Mouse (Mus musculus): ENCODE results near the gene Zdhhc21. TPM values are rescaled to one million over a fixed set of nuclear protein-coding genes. Genes with fewer than 3 reads are reported as not detected.

Zdhhc21 gene
- total RNA-seq, 2 experiments from 2014 or later, result 10.9 to 13.9 TPM

GRCm38 (mm10) chr4:82858431-82859010 is 1.2 kb downstream of the Zdhhc21 start:
- no peak for DNase-seq
- intact Hi-C loops (cut with DNase I), result loop anchor here (5.0 kb wide), 1 partner anchor 74 kb away; no protein-coding TSS in a partner anchor

GRCm38 (mm10) chr4:82856986-82857385 is 2.8 kb downstream of the Zdhhc21 start:
- DNase-seq, result no peak
- Histone ChIP-seq H3K4me3 (no peak overlapping the region), H3K27ac (no peak overlapping the region)
- TF ChIP-seq CTCF (IDR thresholded peaks at IDR 0.05), result no peak
- intact Hi-C loops (cut with DNase I), result loop anchor here (5.0 kb wide), 1 partner anchor 75 kb away; no protein-coding TSS in a partner anchor

More at GRCm38 (mm10) chr4:82858431-82859010, 1.2 kb downstream of the Zdhhc21 start:
- peak overlapping the region; percentile 95 for H3K4me3 ChIP-seq
- no peak for TF ChIP-seq CTCF (IDR thresholded peaks at IDR 0.05)
- peak overlapping the region; percentile 78 for H3K27ac ChIP-seq

GRCm38 (mm10) chr4:82853809-82854208 is 5.9 kb downstream of the Zdhhc21 start:
- Histone ChIP-seq H3K4me3 (no peak overlapping the region), H3K27ac (no peak overlapping the region)
- DNase-seq, result no peak
- intact Hi-C loops (cut with DNase I), result no loop called here
- no peak for TF ChIP-seq CTCF (IDR thresholded peaks at IDR 0.05)

- DNase-seq, result no peak
- TF ChIP-seq CTCF (IDR thresholded peaks at IDR 0.05), result no peak
- intact Hi-C loops (cut with DNase I), result no loop called here
- Histone ChIP-seq H3K4me3 (no peak overlapping the region), H3K27ac (no peak overlapping the region)
These were observed 11.1 kb downstream of the Zdhhc21 start for GRCm38 (mm10) chr4:82848552-82849234.

GRCm38 (mm10) chr4:82837526-82838240 is 22.1 kb downstream of the Zdhhc21 start:
- TF ChIP-seq CTCF (IDR thresholded peaks at IDR 0.05), result peak; percentile 46
- intact Hi-C loops (cut with DNase I), result loop anchor here (5.0 kb wide), 1 partner anchor 195 kb away; no protein-coding TSS in a partner anchor
- Histone ChIP-seq H3K27ac (no peak overlapping the region), H3K4me3 (no peak overlapping the region)
- no peak for DNase-seq

- H3K27ac ChIP-seq, result no peak overlapping the region
- intact Hi-C loops (cut with DNase I), result no loop called here
- no peak for TF ChIP-seq CTCF (IDR thresholded peaks at IDR 0.05)
- no peak overlapping the region for H3K4me3 ChIP-seq
- no peak for DNase-seq
These were observed 28.6 kb downstream of the Zdhhc21 start for GRCm38 (mm10) chr4:82831155-82831554.

- peak; percentile 45 for TF ChIP-seq CTCF (IDR thresholded peaks at IDR 0.05)
- H3K4me3 ChIP-seq, result no peak overlapping the region
- H3K27ac ChIP-seq, result no peak overlapping the region
- intact Hi-C loops (cut with DNase I), result no loop called here
- no peak for DNase-seq
These were observed 30.3 kb downstream of the Zdhhc21 start for GRCm38 (mm10) chr4:82829429-82829828.

- no peak overlapping the region for H3K27ac ChIP-seq
- intact Hi-C loops (cut with DNase I), result no loop called here
- no peak overlapping the region for H3K4me3 ChIP-seq
- TF ChIP-seq CTCF (IDR thresholded peaks at IDR 0.05), result no peak
- DNase-seq, result no peak
These were observed 32.8 kb downstream of the Zdhhc21 start for GRCm38 (mm10) chr4:82827001-82827400.

GRCm38 (mm10) chr4:82817833-82818232 is 41.9 kb downstream of the Zdhhc21 start:
- no peak for DNase-seq
- intact Hi-C loops (cut with DNase I), result no loop called here
- TF ChIP-seq CTCF (IDR thresholded peaks at IDR 0.05), result no peak
- no peak overlapping the region for H3K27ac ChIP-seq
- H3K4me3 ChIP-seq, result no peak overlapping the region

GRCm38 (mm10) chr4:82816351-82816750 is 43.4 kb downstream of the Zdhhc21 start:
- no peak for TF ChIP-seq CTCF (IDR thresholded peaks at IDR 0.05)
- no peak overlapping the region for H3K4me3 ChIP-seq
- no peak overlapping the region for H3K27ac ChIP-seq
- DNase-seq, result no peak
- intact Hi-C loops (cut with DNase I), result no loop called here

GRCm38 (mm10) chr4:82815296-82815695 is 44.5 kb downstream of the Zdhhc21 start:
- Histone ChIP-seq H3K27ac (peak overlapping the region; percentile 57; the same call in 1 of the 2 replicates), H3K4me3 (no peak overlapping the region)
- no peak for TF ChIP-seq CTCF (IDR thresholded peaks at IDR 0.05)
- intact Hi-C loops (cut with DNase I), result no loop called here
- peak; percentile 52 for DNase-seq

- Histone ChIP-seq H3K4me3 (no peak overlapping the region), H3K27ac (no peak overlapping the region)
- no peak for TF ChIP-seq CTCF (IDR thresholded peaks at IDR 0.05)
- DNase-seq, result no peak
- intact Hi-C loops (cut with DNase I), result no loop called here
These were observed 46.4 kb downstream of the Zdhhc21 start for GRCm38 (mm10) chr4:82813356-82813755.

- no peak overlapping the region for H3K4me3 ChIP-seq
- no peak for TF ChIP-seq CTCF (IDR thresholded peaks at IDR 0.05)
These were observed 51.9 kb downstream of the Zdhhc21 start for GRCm38 (mm10) chr4:82807811-82808210.

More at GRCm38 (mm10) chr4:82807811-82808210, 51.9 kb downstream of the Zdhhc21 start:
- DNase-seq, result no peak
- intact Hi-C loops (cut with DNase I), result loop anchor here (10.0 kb wide), 2 partner anchors 163 to 377 kb away; no protein-coding TSS in a partner anchor
- no peak overlapping the region for H3K27ac ChIP-seq
